Mouse (Mus musculus): Measurements from ENCODE around the gene Zfp131. TPM values are rescaled to one million over a fixed set of nuclear protein-coding genes. Genes with fewer than 3 reads are reported as not detected.

Gene Zfp131
- total RNA-seq, 1 experiment, result 31.0 TPM

DNA sequence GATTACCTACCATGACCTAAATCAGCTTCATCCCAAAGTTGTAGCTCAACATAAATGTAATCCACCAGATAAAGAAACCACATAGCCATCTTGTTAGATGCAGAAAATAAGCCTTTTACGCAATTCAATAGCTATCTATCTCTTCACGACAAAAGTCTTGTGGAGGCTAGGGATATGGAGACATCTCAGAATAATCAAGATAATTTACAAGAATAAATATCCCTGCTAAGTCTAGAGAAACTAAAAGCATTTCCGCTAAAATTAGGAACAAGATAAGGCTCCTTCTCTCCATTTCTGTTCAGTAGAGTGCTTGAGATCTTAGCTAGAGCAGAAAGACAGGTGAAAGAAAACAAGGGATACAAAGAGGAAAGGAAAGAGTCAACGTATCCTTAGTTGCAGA lies 43.8 kb downstream of the Zfp131 start:
- H3K4me3 ChIP-seq (ENCODE audit: insufficient read depth in 1 of 2, low read depth in 1 of 2, low read length in 2 of 2, poor library complexity in 1 of 2, severe bottlenecking in 1 of 2), result no peak overlapping the region
- no peak overlapping the region for H3K27ac ChIP-seq (ENCODE audit: insufficient read depth, low read depth, low read length, poor library complexity, severe bottlenecking)
- peaks cover 0 to 3% of the 10 kb centered on the region in 2 experiments; a peak in 2 of 4 replicates for H3K4me1 ChIP-seq (ENCODE audit: control insufficient read depth in 2 of 2, insufficient read depth in 2 of 2, low read length in 2 of 2, poor library complexity in 1 of 2)
- no peak overlapping the region for H3K9ac ChIP-seq (ENCODE audit: insufficient read depth, low read depth, low read length, poor library complexity, severe bottlenecking)
- H3K9me3 ChIP-seq (ENCODE audit: control insufficient read depth, insufficient read depth, low read depth, low read length), result no peaks in the 10 kb centered on the region
- no peaks in the 10 kb centered on the region for H3K36me3 ChIP-seq (ENCODE audit: control insufficient read depth, insufficient read depth, low read length, poor library complexity, severe bottlenecking)
- TF ChIP-seq ZNF384 (IDR thresholded peaks at IDR 0.05; ENCODE audit: low read depth, low read length), result no peak
- in situ Hi-C loops (cut with MboI; ENCODE audit: low sequenced_read_pairs in 2 of 2, unreplicated experiment in 2 of 2), result no loop called here
- no peak for DNase-seq (ENCODE audit: low read depth, low spot score)

DNA sequence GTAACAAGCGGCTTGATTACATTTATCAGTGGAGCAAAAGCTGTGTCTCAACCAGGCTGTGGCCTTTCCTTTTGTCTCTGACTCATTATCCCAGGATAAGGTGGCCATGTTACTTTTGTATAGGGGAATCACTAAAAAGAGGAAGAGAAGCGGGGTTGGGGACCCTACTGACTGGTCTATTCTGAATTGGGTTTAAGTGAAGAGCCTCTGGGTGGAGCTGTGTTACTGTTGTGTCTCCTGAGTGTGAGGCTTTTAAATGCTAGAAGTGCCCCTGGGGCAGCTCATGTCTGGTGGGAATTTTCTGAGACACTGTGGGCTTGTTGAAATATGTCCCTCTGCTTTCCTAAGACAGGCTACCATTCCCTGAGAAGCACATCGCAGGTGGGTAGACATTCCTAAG lies 47.2 kb downstream of the Zfp131 start:
- TF ChIP-seq ZC3H11A (IDR thresholded peaks at IDR 0.05; ENCODE audit: borderline replicate concordance, low read depth, low read length), result no peak
- TF ChIP-seq ZNF384 (IDR thresholded peaks at IDR 0.05; ENCODE audit: low read depth, low read length), result no peak
- TF ChIP-seq HCFC1 (IDR thresholded peaks at IDR 0.05; ENCODE audit: borderline replicate concordance, insufficient read depth, low read length), result no peak
- TF ChIP-seq CHD2 (IDR thresholded peaks at IDR 0.05; ENCODE audit: low read depth, low read length), result no peak
- TF ChIP-seq MAFK (IDR thresholded peaks at IDR 0.05; ENCODE audit: insufficient read depth, low read depth, low read length), result no peak
- DNase-seq (ENCODE audit: low read depth, low spot score), result no peak
- H3K27ac ChIP-seq (ENCODE audit: insufficient read depth, low read depth, low read length, poor library complexity, severe bottlenecking), result no peak overlapping the region
- H3K9ac ChIP-seq (ENCODE audit: insufficient read depth, low read depth, low read length, poor library complexity, severe bottlenecking), result no peak overlapping the region
- peaks cover 0 to 3% of the 10 kb centered on the region in 2 experiments; a peak in 2 of 4 replicates for H3K4me1 ChIP-seq (ENCODE audit: control insufficient read depth in 2 of 2, insufficient read depth in 2 of 2, low read length in 2 of 2, poor library complexity in 1 of 2)
- H3K9me3 ChIP-seq (ENCODE audit: control insufficient read depth, insufficient read depth, low read depth, low read length), result no peaks in the 10 kb centered on the region
- H3K4me3 ChIP-seq (ENCODE audit: insufficient read depth in 1 of 2, low read depth in 1 of 2, low read length in 2 of 2, poor library complexity in 1 of 2, severe bottlenecking in 1 of 2), result no peak overlapping the region
- in situ Hi-C loops (cut with MboI; ENCODE audit: low sequenced_read_pairs in 2 of 2, unreplicated experiment in 2 of 2), result no loop called here
- H3K36me3 ChIP-seq (ENCODE audit: control insufficient read depth, insufficient read depth, low read length, poor library complexity, severe bottlenecking), result no peaks in the 10 kb centered on the region

DNA sequence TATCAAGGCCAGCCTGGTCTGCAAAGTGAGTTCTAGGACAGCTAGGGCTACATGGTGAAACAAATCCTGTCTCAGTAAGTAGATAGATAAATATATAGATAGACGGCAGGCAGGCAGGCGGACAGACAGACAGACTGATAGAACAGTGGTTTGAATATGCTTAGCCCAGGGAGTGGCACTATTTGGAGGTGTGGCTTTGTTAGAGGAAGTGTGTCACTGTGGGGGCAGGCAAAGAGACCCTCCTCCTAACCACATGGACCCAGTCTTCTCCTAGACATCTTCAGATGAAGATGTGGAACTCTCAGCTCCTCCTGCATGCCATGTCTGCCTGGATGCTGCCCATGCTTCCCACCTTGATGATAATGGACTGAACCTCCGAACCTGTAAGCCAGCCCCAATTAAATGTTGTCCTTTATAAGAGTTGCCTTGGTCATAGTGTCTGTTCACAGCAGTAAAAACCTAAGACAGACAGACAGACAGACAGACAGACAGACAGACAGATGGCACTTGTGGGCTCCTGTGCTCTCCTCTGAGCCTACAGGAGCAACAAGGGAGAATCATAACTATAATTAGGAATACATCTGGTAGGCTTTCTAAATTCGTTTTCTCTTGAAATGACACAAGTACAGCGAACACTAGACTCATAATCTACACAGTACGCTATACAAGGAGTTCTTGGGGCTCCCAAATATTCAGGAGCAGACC lies 47.8 kb downstream of the Zfp131 start:
- TF ChIP-seq ZC3H11A (IDR thresholded peaks at IDR 0.05; ENCODE audit: borderline replicate concordance, low read depth, low read length) (no peak), ZNF384 (IDR thresholded peaks at IDR 0.05; ENCODE audit: low read depth, low read length) (no peak), CHD2 (IDR thresholded peaks at IDR 0.05; ENCODE audit: low read depth, low read length) (no peak), MAFK (IDR thresholded peaks at IDR 0.05; ENCODE audit: insufficient read depth, low read depth, low read length) (no peak), HCFC1 (IDR thresholded peaks at IDR 0.05; ENCODE audit: borderline replicate concordance, insufficient read depth, low read length) (no peak)
- no peak overlapping the region for H3K4me3 ChIP-seq (ENCODE audit: insufficient read depth in 1 of 2, low read depth in 1 of 2, low read length in 2 of 2, poor library complexity in 1 of 2, severe bottlenecking in 1 of 2)
- H3K9me3 ChIP-seq (ENCODE audit: control insufficient read depth, insufficient read depth, low read depth, low read length), result no peaks in the 10 kb centered on the region
- peaks cover 0 to 3% of the 10 kb centered on the region in 2 experiments; a peak in 2 of 4 replicates for H3K4me1 ChIP-seq (ENCODE audit: control insufficient read depth in 2 of 2, insufficient read depth in 2 of 2, low read length in 2 of 2, poor library complexity in 1 of 2)
- H3K27ac ChIP-seq (ENCODE audit: insufficient read depth, low read depth, low read length, poor library complexity, severe bottlenecking), result no peak overlapping the region
- no peaks in the 10 kb centered on the region for H3K36me3 ChIP-seq (ENCODE audit: control insufficient read depth, insufficient read depth, low read length, poor library complexity, severe bottlenecking)
- DNase-seq (ENCODE audit: low read depth, low spot score), result no peak
- no peak overlapping the region; the same call in 1 of the 2 replicates for H3K9ac ChIP-seq (ENCODE audit: insufficient read depth, low read depth, low read length, poor library complexity, severe bottlenecking)
- in situ Hi-C loops (cut with MboI; ENCODE audit: low sequenced_read_pairs in 2 of 2, unreplicated experiment in 2 of 2), result no loop called here

DNA sequence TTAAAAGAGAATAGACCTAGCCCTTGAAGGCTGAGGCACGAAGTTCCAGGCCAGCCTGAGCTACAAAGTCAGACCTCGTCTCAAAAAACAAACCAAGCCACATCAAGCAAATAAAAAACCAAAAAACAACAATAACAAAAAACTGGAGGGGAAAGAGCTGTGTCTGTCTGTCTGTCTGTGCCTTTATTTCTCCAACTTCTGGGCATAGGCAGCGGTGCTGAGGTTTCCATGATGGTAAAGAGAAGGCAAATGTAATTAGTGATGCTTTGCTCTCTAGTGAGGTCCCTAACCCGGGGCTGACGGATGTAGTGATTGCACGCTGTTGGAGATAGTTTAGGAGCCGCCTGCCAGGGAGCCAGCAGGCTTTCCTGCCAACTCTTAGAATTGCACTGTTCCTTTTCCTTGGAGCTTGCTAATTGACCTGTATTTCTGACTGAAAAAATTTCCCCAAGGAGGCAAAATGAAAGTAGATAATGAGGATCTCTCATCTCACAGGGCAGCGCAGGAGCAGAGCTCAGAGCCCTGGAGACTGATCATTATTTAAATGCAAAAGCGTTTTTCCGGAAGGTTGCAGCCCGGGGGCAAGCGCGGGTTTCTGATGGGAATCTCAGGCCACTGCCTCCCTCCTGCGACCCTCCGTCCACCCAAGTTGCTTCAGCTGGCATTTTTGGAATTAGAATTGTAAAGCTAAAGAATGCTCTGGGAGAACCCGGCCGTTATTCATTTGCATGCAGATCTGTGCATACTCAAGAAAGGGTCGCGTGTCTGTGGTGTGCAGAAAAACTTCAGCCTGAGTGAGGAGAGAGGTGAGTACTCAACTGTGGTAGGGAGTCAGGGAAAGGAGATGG lies 49.1 kb downstream of the Zfp131 start:
- in situ Hi-C loops (cut with MboI; ENCODE audit: low sequenced_read_pairs in 2 of 2, unreplicated experiment in 2 of 2), result no loop called here
- no peaks in the 10 kb centered on the region for H3K9me3 ChIP-seq (ENCODE audit: control insufficient read depth, insufficient read depth, low read depth, low read length)
- no peak overlapping the region for H3K9ac ChIP-seq (ENCODE audit: insufficient read depth, low read depth, low read length, poor library complexity, severe bottlenecking)
- no peak overlapping the region for H3K27ac ChIP-seq (ENCODE audit: insufficient read depth, low read depth, low read length, poor library complexity, severe bottlenecking)
- DNase-seq (ENCODE audit: low read depth, low spot score), result no peak
- H3K36me3 ChIP-seq (ENCODE audit: control insufficient read depth, insufficient read depth, low read length, poor library complexity, severe bottlenecking), result no peaks in the 10 kb centered on the region
- H3K4me3 ChIP-seq (ENCODE audit: insufficient read depth in 1 of 2, low read depth in 1 of 2, low read length in 2 of 2, poor library complexity in 1 of 2, severe bottlenecking in 1 of 2), result peak overlapping the region in 1 of 2 experiments; percentile 47; a peak in 2 of 4 replicates
- TF ChIP-seq CHD2 (IDR thresholded peaks at IDR 0.05; ENCODE audit: low read depth, low read length) (no peak), HCFC1 (IDR thresholded peaks at IDR 0.05; ENCODE audit: borderline replicate concordance, insufficient read depth, low read length) (no peak), ZNF384 (IDR thresholded peaks at IDR 0.05; ENCODE audit: low read depth, low read length) (no peak), ZC3H11A (IDR thresholded peaks at IDR 0.05; ENCODE audit: borderline replicate concordance, low read depth, low read length) (no peak), MAFK (IDR thresholded peaks at IDR 0.05; ENCODE audit: insufficient read depth, low read depth, low read length) (no peak)
- peaks cover 0 to 3% of the 10 kb centered on the region in 2 experiments; a peak in 2 of 4 replicates for H3K4me1 ChIP-seq (ENCODE audit: control insufficient read depth in 2 of 2, insufficient read depth in 2 of 2, low read length in 2 of 2, poor library complexity in 1 of 2)
